Mouse (Mus musculus): ENCODE data around the gene Ubtd2. TPM values are rescaled to one million over a fixed set of nuclear protein-coding genes. Genes with fewer than 3 reads are reported as not detected.

Gene Ubtd2
- polyA plus RNA-seq (2014; fragmentation: Nextera tagmentation; extraction: Ambion mirVana): 61.4 and 72.6 TPM in 2 replicates

GRCm38 (mm10) chr11:32454800-32455506, at the start of gene Ubtd2:
TSS of gene Ubtd2 (plus strand) at chr11:32455370.
- H3K27ac ChIP-seq (ENCODE audit: low read depth, low read length): peak within 1 kb of the TSS; percentile 95
- 0% methylated on average over 47 of the region's 86 CpGs for WGBS
- peak within 1 kb of the TSS; percentile 84 for H3K4me2 ChIP-seq (ENCODE audit: low read depth)
- 0 out of 2 replicates have a peak, but pooled peaks cover 4% of the 10 kb centered on the region for H3K4me1 ChIP-seq (ENCODE audit: control insufficient read depth, insufficient read depth, low read length)
- H3K27me3 ChIP-seq (ENCODE audit: control insufficient read depth, insufficient read depth, low read length): no peaks in the 10 kb centered on the region
- no peaks in the 10 kb centered on the region for H3K9me3 ChIP-seq (ENCODE audit: control insufficient read depth, low read length)
- peak; percentile 98 for DNase-seq (ENCODE audit: low spot score)
- H3K4me3 ChIP-seq (ENCODE audit: low read depth, low read length): peak within 1 kb of the TSS; percentile 93
- peak within 1 kb of the TSS; percentile 97 for H3K9ac ChIP-seq (ENCODE audit: low read length)
- H3K36me3 ChIP-seq (ENCODE audit: control insufficient read depth, insufficient read depth, low read length): no peaks in the 10 kb centered on the region
- peak; percentile 98 for ATAC-seq (ENCODE audit: insufficient read depth, low FRiP score, low TSS enrichment)

- Histone ChIP-seq H3K4me1 (ENCODE audit: control insufficient read depth, insufficient read depth, low read length) (peaks cover 5% of the 10 kb centered on the region), H3K9ac (ENCODE audit: low read length) (no peak overlapping the region), H3K4me3 (ENCODE audit: low read depth, low read length) (no peak overlapping the region), H3K27me3 (ENCODE audit: control insufficient read depth, insufficient read depth, low read length) (no peaks in the 10 kb centered on the region), H3K27ac (ENCODE audit: low read depth, low read length) (no peak overlapping the region), H3K9me3 (ENCODE audit: control insufficient read depth, low read length) (no peaks in the 10 kb centered on the region), H3K36me3 (ENCODE audit: control insufficient read depth, insufficient read depth, low read length) (peaks cover 9% of the 10 kb centered on the region), H3K4me2 (ENCODE audit: low read depth) (no peak overlapping the region)
- DNase-seq (ENCODE audit: low spot score) (no peak), ATAC-seq (ENCODE audit: insufficient read depth, low FRiP score, low TSS enrichment) (no peak)
- WGBS: 84% methylated on average over 3 of the region's 3 CpGs
Measured at GRCm38 (mm10) chr11:32407863-32408262, 47.3 kb upstream of the Ubtd2 start.

DNA sequence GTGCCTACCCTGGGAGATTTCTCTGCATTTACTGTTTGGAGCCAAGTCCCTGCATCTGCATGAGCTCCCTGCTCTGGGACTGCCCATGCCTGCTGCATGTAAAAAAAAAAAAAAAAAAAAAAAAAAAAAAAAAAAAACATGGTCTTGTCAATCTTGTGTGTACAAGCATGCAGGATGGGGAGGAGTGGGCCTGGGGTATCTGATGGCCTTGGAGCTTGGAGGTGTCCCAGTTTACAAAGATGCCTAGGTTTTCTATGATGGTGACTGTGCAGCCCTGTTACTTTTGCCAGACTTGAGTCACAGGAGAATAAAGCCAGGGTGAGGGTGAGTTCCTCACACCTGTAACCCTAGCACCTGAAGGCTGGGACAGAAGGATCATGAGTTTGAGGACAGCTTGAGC, 46.1 kb upstream of the Ubtd2 start:
- Histone ChIP-seq H3K27me3 (ENCODE audit: control insufficient read depth, insufficient read depth, low read length) (no peaks in the 10 kb centered on the region), H3K36me3 (ENCODE audit: control insufficient read depth, insufficient read depth, low read length) (peaks cover 9% of the 10 kb centered on the region), H3K27ac (ENCODE audit: low read depth, low read length) (no peak overlapping the region), H3K4me2 (ENCODE audit: low read depth) (no peak overlapping the region), H3K9ac (ENCODE audit: low read length) (no peak overlapping the region), H3K4me3 (ENCODE audit: low read depth, low read length) (no peak overlapping the region), H3K4me1 (ENCODE audit: control insufficient read depth, insufficient read depth, low read length) (peaks cover 5% of the 10 kb centered on the region), H3K9me3 (ENCODE audit: control insufficient read depth, low read length) (no peaks in the 10 kb centered on the region)
- ATAC-seq (ENCODE audit: insufficient read depth, low FRiP score, low TSS enrichment) (no peak), DNase-seq (ENCODE audit: low spot score) (no peak)

- Histone ChIP-seq H3K4me2 (ENCODE audit: low read depth) (no peak overlapping the region), H3K4me3 (ENCODE audit: low read depth, low read length) (no peak overlapping the region), H3K4me1 (ENCODE audit: control insufficient read depth, insufficient read depth, low read length) (peaks cover 4% of the 10 kb centered on the region), H3K27me3 (ENCODE audit: control insufficient read depth, insufficient read depth, low read length) (no peaks in the 10 kb centered on the region), H3K9ac (ENCODE audit: low read length) (no peak overlapping the region), H3K9me3 (ENCODE audit: control insufficient read depth, low read length) (no peaks in the 10 kb centered on the region), H3K27ac (ENCODE audit: low read depth, low read length) (no peak overlapping the region), H3K36me3 (ENCODE audit: control insufficient read depth, insufficient read depth, low read length) (peaks cover 9% of the 10 kb centered on the region)
- DNase-seq (ENCODE audit: low spot score) (no peak), ATAC-seq (ENCODE audit: insufficient read depth, low FRiP score, low TSS enrichment) (no peak)
- WGBS: 82% methylated on average over 11 of the region's 11 CpGs
Measured at GRCm38 (mm10) chr11:32409823-32410562, 45.2 kb upstream of the Ubtd2 start.

- ATAC-seq (ENCODE audit: insufficient read depth, low FRiP score, low TSS enrichment) (no peak), DNase-seq (ENCODE audit: low spot score) (no peak)
- no peak overlapping the region for H3K4me2 ChIP-seq (ENCODE audit: low read depth)
- H3K27ac ChIP-seq (ENCODE audit: low read depth, low read length): no peak overlapping the region
- no peaks in the 10 kb centered on the region for H3K9me3 ChIP-seq (ENCODE audit: control insufficient read depth, low read length)
- H3K36me3 ChIP-seq (ENCODE audit: control insufficient read depth, insufficient read depth, low read length): peaks cover 24% of the 10 kb centered on the region
- no peak overlapping the region for H3K4me3 ChIP-seq (ENCODE audit: low read depth, low read length)
- H3K27me3 ChIP-seq (ENCODE audit: control insufficient read depth, insufficient read depth, low read length): no peaks in the 10 kb centered on the region
- no peak overlapping the region for H3K9ac ChIP-seq (ENCODE audit: low read length)
- H3K4me1 ChIP-seq (ENCODE audit: control insufficient read depth, insufficient read depth, low read length): no peaks in the 10 kb centered on the region
- WGBS: 87% methylated on average over 5 of the region's 5 CpGs
Measured at GRCm38 (mm10) chr11:32420001-32420400, 35.2 kb upstream of the Ubtd2 start.

DNA sequence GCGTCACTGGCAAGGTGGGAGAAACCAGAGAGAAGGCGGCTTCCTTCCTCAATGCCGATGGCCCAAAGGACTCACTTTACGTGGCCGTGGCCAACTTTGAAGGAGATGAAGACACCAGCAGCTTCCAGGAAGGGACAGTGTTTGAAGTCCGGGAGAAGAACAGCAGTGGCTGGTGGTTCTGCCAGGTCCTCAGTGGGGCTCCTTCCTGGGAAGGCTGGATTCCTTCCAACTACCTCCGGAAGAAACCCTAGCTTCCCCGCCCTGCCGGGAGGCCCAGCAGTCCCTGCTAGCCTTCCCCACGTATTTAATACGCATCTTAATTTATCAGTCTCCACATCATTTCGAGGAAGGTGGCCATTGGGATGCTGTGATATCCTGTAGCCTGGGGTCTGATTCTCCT, 31.9 kb upstream of the Ubtd2 start:
- H3K9ac ChIP-seq (ENCODE audit: low read length): no peak overlapping the region
- no peak overlapping the region for H3K4me2 ChIP-seq (ENCODE audit: low read depth)
- peaks cover 20% of the 10 kb centered on the region for H3K36me3 ChIP-seq (ENCODE audit: control insufficient read depth, insufficient read depth, low read length)
- no peak overlapping the region for H3K4me3 ChIP-seq (ENCODE audit: low read depth, low read length)
- H3K27ac ChIP-seq (ENCODE audit: low read depth, low read length): no peak overlapping the region
- WGBS: 86% methylated on average over 12 of the region's 12 CpGs
- no peak for DNase-seq (ENCODE audit: low spot score)
- H3K9me3 ChIP-seq (ENCODE audit: control insufficient read depth, low read length): no peaks in the 10 kb centered on the region
- no peaks in the 10 kb centered on the region for H3K4me1 ChIP-seq (ENCODE audit: control insufficient read depth, insufficient read depth, low read length)
- H3K27me3 ChIP-seq (ENCODE audit: control insufficient read depth, insufficient read depth, low read length): no peaks in the 10 kb centered on the region
- ATAC-seq (ENCODE audit: insufficient read depth, low FRiP score, low TSS enrichment): no peak

DNA sequence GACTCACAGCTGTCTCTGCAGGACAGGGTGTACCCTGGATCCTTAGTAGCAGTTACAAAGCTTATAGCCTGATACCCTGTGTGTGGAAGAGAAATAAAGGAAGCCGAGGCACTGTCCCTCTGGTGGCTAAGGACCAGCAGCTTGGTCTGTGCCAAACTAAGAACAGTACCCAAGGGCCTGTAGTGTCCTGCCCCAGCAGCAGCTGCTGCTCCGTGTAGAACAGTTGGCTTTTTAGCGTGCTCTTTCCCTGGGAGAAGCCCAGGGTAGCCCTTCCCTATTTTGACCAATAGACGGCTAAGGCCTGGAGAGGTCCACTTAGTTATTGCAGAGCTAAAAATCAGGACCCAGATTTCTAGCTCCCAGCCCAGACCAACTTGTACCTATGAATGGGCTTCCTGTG, 30.6 kb upstream of the Ubtd2 start:
- ATAC-seq (ENCODE audit: insufficient read depth, low FRiP score, low TSS enrichment) (no peak), DNase-seq (ENCODE audit: low spot score) (no peak)
- no peaks in the 10 kb centered on the region for H3K27me3 ChIP-seq (ENCODE audit: control insufficient read depth, insufficient read depth, low read length)
- no peak overlapping the region for H3K4me3 ChIP-seq (ENCODE audit: low read depth, low read length)
- no peaks in the 10 kb centered on the region for H3K4me1 ChIP-seq (ENCODE audit: control insufficient read depth, insufficient read depth, low read length)
- peaks cover 19% of the 10 kb centered on the region for H3K36me3 ChIP-seq (ENCODE audit: control insufficient read depth, insufficient read depth, low read length)
- H3K9ac ChIP-seq (ENCODE audit: low read length): no peak overlapping the region
- no peak overlapping the region for H3K4me2 ChIP-seq (ENCODE audit: low read depth)
- 89% methylated on average over 4 of the region's 4 CpGs for WGBS
- H3K9me3 ChIP-seq (ENCODE audit: control insufficient read depth, low read length): no peaks in the 10 kb centered on the region
- H3K27ac ChIP-seq (ENCODE audit: low read depth, low read length): no peak overlapping the region

DNA sequence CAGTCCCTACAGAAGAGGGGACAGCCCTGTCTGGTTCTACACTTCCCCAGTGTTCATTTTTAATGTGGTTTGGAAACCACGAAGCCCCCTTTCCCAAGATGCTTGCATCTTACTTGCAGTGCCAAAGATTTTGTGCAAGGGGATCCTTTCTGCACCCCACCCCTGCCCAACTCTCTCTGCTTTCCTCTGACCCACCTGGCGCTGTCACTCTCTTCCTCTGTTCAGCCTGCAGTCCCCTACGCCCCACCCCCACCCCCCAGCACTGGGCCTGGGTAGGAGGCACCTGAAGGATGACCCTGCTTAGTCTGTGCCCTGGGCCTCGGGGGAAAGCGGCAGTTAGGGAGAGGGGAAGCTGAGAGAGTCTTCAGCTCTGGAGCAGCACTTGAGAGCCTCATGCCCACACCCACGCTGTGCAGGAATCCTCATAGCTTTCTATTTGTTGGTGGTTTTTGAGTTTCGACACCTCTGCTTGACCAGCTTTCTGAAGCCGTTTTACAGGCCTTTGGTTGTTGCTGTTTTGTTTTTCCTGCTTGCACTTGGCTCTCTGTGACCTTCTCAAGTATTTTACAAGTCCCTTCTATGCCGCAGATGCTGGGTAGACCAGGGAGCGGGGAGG, 30.0 kb upstream of the Ubtd2 start:
- Histone ChIP-seq H3K9ac (ENCODE audit: low read length) (no peak overlapping the region), H3K4me3 (ENCODE audit: low read depth, low read length) (no peak overlapping the region), H3K4me2 (ENCODE audit: low read depth) (no peak overlapping the region), H3K27ac (ENCODE audit: low read depth, low read length) (no peak overlapping the region), H3K9me3 (ENCODE audit: control insufficient read depth, low read length) (no peaks in the 10 kb centered on the region), H3K27me3 (ENCODE audit: control insufficient read depth, insufficient read depth, low read length) (no peaks in the 10 kb centered on the region), H3K36me3 (ENCODE audit: control insufficient read depth, insufficient read depth, low read length) (peaks cover 18% of the 10 kb centered on the region), H3K4me1 (ENCODE audit: control insufficient read depth, insufficient read depth, low read length) (no peaks in the 10 kb centered on the region)
- ATAC-seq (ENCODE audit: insufficient read depth, low FRiP score, low TSS enrichment) (no peak), DNase-seq (ENCODE audit: low spot score) (no peak)
- WGBS: 82% methylated on average over 10 of the region's 10 CpGs
